Mouse (Mus musculus) stomach, postnatal 0 days (tissue): ENCODE results near the gene Tff3.

Source experiments
- CTCF ChIP-seq: IDR thresholded peaks from 2 replicates; pipeline ENCODE4 v1.5.1; 2016; ENCODE audit warnings: antibody characterized with exemption, low read depth, mild to moderate bottlenecking, moderate library complexity
- EP300 ChIP-seq: optimal IDR thresholded peaks from 2 replicates; pipeline ENCODE3; 2016; ENCODE audit warnings: antibody characterized with exemption

- TF ChIP-seq CTCF (no peak), EP300 (no peak)
Measured at GRCm38 (mm10) chr17:31145998-31146397, 16.6 kb upstream of the Tff3 start.
